Mouse (Mus musculus) cerebellum, postnatal 36 days (tissue): ENCODE data around the gene Acsl5.

Source experiments
- DNase-seq, 2 experiments: peaks; one replicate each; pipeline ENCODE4 v3.0.0; 2021 to 2022; ENCODE audit warnings: mixed read lengths in 2 of 2

Gene Acsl5

DNA sequence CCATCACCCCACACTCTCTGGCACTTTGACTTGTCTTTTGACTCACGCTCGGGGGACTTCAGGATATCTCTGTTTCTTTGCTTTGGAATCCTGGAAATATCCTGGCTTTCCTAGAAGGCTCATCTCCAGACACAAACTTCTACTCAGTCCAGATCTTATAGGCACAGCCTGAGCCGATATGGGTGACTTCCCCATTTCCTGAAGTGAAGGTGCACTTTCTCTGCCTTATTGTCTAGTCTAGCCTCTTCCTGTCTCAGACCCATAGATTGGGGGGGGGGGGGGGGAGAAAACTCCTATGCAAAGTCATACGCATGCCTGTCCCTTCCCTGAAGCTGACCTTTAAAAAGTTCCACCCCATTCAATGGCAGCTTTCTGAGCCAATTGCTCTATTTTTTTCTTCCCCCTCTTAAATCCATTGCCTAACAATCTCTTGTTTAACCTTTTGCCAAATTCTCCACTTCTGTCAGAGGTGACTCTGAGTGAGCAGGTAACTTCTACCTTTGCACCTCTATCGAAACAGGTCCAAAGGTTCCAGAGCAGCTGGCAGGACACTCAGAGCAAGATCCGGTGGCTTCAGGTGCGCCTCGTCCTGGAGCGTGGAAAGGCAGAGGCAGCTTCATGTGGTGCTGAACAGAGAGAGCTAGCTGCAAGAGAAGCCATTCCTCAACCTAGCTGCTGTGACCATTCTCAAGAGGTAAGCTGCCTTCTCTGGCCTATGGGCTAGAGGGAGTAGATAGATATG, at the start of gene Acsl5:
Gene Acsl5, plus strand, starts transcription at position 556 of the 742 bp plus-strand sequence.
- DNase-seq = no peak

DNA sequence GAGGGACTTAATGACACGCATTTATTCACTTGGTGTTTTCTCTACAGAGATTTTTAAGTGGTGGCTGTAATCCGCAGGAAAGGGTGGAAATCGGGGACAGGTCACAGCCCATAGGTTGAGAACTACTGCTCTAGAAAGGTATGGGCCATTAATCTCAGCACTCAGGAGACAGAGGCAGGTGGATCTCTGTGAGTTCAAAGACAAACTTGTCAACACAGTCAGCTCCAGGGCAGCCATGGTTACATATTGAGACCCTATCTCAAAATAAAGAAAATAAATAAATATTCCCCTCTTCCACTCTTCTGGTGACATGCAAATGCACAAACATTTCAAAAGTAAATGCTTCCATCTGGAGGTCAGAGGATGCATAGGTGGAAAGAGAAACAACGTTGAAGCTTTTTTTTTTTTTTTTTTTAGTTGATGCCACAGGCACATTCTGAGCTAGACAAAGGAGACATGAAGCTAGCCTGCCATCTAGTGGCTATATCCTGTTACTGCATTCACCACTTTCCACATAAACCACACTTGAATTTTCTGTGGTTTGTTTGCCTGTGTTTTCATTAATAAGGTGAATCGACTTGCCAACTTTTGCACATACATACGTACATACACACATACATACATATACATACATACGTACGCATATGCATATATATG, 45.1 kb upstream of the Acsl5 start:
- peak in 1 of 2 experiments; percentile 49 for DNase-seq

DNA sequence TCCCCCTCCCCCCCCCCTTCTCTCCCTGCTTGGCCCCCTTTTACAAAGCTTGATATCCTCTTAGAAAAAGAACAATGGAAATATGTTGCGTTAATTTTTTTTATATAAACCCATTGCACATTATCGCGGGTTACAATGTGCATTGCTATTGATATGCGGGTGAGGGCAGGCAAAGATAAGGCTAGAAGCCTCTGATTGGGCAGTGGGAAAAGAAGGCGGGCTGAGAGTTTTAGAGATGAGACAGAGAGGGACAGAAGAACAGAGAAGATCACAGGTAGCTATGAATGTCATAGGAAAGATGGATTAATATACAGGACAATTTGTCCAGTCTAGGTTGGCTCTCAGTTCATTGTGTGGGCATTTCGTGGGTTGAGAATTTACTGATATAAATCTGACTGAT, 44.5 kb upstream of the Acsl5 start:
- no peak for DNase-seq

DNA sequence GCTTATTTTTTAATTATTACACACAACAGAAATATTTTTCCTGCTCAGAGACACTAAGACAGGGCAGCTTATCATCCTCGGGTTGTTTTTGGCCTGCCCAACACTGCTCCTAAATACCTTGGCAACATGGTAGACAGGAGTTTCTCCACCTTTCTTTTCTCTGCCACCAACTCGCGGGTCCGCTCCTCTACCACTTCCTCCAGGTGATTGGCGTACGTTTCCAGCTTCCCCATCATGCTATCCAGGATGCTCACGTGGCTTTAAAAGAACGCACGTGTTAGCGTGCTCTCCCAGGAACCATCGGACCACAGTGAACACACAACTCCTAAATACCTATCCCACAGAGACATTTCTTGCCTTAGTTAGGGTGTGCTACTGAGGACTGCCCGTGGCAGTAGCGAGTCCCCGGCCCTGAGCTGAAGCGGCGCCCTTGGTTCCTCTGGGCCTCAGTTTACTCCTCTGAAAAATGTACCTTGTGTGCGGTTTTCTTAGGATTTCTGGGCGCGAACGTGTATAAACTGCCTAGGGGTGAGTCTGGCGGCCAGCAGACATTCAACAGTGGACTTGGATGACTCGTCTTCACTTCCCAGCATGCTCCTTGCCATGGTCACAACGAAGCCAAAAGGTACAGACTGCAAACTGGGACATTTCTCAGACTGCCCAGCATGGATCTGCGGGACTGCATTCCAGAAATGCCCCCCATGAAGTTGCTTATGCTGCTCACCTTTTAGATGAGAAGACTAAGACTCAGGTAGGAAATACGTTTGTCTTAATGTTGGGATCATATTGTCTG, 43.8 kb upstream of the Acsl5 start:
- DNase-seq = no peak

DNA sequence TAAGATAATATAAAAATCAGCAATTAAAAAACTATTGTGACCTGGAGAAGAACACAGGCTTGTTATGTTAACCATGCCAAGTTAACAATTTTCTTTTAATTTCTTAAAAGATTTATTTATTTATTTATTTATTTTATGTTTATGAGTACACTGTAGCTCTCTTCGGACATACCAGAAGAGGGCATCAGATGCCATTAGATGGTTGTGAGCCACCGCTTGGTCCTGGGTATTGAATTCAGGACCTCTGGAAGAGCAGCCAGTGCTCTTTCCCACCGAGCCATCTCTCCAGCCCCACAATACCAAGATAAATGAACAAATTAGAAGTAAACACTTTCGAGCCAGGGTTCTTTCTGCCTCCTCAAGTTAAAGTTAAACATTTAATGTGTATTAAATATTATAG, 43.1 kb upstream of the Acsl5 start:
- no peak for DNase-seq

DNA sequence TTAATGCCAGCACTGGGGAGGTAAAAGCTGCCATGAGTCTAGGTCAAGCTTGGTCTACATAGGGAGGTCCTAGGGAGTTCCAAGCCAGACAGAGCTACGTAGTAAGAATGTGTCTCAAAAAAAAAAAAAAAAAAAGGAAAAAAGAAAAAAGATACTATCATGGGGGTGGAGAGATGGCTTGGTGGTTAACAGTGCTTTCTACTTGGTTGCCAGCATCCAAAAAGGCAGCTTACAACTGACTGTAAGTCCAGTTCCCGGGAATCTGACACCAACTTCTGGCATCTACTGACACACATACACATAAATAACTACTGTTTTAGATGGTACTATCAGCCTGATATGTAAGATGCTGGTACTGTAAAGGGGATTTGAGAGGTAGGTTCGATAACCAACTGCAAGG, 42.7 kb upstream of the Acsl5 start:
- no peak for DNase-seq

DNA sequence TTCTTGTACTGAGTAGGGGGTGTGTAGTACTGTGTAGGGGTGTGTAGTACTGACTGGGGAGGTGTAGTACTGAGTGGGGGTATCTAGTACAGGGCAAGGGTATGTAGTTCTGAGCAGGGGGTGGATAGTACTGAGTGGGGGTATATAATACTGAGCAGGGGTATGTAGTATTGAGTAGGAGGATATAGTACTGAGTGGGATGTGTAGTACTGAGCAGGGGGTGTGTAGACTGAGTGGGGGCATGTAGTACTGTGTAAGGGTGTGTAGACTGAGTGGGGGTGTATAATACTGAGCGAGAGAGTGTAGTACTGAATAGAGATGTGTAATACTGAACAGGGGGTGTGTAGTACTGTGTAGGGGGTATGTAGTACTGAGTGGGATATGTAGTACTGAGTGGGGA, 40.0 kb upstream of the Acsl5 start:
- no peak for DNase-seq

DNA sequence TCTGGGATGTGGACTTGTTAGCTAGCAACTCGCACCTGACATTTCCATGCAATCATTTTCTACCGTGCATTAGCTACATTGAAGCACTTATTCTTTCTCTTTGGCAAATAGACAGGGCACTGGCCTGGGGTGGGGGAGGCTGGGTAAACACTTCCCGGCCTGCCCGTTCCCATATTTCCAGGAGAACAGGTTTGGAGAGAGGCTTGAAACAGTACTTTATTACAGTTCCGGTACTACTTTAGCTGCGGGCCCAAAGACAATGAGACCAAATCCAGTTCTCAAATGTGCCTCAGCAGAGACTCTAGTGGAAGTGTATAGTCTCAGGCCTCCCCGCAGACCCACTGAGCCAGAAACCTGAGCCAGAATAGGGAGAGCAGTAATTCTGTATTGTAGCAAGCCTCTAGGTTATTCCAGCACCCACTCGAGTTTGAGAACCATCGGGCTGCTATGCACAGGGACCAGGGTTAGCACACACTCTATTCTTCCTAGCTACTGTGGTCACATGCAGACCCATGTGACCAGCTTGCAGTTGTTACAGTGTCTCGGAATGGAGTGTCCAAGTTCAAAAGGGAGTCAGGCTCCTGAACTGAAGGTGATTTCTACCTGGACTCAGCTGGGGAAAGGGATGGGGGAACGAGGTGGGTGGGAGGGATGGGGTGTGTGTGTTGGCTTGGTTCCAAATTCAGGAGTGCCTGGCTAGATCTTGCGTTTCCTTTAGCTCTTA, 38.0 kb upstream of the Acsl5 start:
- no peak for DNase-seq

DNA sequence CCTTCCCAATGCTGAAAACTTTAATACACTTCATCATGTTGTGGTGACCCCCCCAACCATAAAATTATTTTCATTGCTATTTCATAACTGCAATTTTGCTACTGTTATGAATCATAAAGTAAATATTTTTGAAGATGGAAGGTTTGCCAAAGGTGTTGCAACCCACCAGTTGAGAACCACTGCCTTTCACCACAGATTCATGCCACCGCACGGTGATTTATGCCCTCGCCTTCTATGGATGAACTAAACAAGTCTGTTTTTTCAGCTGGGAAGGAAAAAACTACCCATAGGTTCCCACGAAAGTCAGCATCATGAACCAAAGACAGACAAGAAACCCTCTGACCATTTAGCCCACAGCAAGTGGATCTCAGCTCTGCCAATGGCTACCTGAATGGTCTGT, 34.9 kb upstream of the Acsl5 start:
- DNase-seq = no peak

DNA sequence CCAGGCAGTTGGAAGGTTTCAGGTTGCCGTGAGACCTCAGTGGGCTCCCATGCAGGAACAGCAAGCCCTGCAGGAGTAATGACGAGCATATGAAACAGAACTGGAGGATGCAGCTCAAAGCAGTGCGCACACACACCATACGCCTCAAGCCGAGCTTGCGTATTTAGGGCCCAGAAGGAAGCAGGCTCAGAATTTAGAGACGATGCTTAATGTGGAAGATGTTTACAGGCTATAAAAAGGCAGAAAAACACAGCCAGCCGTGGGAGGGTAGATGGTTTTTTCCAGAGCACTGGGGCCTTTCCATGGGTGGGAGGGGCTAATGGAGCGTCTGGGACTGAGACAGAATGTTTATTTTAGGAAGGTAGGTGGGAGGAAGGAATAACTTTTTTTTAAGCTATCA, 34.4 kb upstream of the Acsl5 start:
- no peak for DNase-seq

DNA sequence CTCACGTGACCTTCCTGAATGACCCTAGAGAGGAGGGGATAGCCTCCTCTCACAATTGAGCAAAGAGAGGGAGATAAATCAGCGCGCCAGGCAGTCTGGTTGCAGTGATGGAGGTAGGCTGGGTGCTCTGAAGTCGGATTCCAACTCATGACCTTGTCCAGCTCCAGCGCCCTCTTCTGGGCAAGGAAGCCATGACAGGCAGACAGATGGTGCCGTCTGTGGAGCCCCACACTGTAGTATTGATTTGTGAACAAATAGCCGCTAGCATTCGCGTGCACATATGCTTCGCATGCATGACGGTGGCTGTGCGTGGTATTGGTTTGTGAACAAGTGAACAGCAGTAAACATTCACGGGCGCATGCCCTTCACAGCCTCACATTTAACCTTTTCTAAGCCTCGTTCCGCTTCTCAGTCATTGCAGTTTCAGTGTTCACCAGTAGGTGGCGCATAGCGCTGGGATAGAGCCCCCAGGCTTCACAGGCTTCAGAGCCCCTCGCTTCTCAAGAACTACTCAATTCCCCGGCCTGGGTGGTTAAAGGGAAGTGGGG, 33.5 kb upstream of the Acsl5 start:
- DNase-seq = peak; percentile 78 to 82

DNA sequence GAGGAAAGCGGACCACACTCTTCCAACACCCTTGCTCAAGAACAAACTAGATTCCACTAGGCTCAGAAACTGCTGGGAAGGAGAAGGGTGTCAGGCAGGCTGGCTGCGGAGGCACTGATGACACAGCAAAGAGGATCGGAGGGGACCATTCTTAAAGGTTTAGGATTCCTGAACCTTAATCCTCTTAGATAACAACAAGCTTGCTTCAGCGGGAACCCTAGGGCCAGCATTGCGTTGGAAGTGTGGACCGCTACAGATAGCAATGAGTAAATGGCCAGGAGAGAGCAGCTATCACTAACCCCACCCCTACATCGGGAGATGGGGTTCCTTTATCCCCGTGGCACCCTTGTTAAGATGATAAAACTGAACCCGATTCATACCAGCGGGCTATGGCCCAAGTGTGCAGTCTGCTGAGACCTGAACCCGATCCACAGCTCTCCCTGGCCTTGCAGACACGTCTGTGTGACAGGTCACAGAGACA, 33.0 kb upstream of the Acsl5 start:
- DNase-seq = no peak

DNA sequence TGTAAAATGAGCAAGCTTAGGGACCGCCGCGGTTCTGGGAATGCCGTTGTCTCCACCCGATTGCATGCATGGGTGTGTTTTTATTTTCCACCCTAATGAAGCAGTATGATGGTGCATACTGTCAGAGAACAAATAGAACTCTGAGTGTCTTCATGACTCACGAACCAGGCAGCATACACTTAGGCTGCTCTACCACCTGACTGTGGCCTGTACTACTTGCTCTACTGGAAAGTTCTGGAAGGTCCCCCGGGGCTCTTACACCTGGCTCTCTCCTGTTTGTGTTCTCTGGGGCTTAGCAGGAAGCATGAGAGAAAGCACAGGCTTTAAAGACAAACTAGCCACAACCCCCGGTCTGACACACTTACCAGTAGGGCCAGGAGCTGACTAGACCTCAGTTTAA, 32.4 kb upstream of the Acsl5 start:
- no peak for DNase-seq

DNA sequence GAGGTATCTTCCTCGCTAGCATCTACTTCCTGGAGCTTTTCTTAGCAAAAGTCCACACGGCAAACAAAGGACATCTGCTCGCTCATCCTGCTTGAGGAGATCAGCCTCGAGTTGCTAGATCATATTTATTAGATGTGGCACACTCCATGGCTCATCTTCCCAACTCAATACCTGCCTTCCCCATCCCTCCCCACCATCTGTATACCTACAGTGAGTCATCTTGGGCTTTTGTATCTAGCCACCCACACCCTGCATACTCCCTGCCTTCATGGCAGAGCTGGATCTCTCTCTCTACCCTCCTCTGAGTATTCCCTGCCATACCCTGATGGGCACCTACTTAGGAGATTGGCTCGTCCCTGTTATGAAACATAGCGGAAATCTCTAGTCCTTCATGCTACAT, 30.5 kb upstream of the Acsl5 start:
- DNase-seq = no peak

DNA sequence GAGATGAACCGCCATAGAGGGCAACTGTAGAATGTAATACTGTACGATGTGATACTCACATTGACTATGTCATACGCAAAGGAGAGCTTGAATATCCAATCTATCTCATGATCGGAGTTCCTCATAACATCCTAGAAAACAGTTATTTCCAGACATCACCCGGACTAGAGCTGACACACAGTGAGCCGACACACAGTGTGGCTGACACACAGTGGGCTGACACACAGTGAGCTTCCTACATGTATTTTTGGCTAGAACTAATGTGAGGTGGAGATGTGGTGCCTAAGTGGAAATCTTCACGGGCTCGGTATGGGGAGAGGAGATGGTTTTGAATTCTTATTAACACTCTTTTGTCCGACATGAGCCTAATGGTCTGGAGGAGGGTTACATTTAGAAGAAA, 29.5 kb upstream of the Acsl5 start:
- no peak for DNase-seq

DNA sequence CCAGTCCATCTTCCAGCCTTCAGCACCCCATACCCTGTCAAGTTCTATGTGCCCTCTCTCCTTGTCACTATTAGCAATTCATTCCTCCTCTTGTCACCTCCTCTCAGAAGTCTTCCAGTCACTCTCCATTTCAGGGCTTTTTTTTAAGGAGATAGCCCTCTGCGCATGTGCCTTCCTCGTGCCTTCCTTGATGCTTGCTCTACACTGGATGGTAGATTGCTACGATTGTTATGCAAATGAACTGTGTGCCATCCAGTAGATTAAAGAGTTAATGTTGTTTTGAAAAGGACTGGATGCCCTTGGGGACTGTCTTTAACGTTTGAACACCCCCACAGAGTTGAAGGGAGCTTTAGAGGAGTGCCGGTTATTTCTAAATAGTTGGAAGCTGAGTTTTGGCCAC, 25.1 kb upstream of the Acsl5 start:
- no peak for DNase-seq

DNA sequence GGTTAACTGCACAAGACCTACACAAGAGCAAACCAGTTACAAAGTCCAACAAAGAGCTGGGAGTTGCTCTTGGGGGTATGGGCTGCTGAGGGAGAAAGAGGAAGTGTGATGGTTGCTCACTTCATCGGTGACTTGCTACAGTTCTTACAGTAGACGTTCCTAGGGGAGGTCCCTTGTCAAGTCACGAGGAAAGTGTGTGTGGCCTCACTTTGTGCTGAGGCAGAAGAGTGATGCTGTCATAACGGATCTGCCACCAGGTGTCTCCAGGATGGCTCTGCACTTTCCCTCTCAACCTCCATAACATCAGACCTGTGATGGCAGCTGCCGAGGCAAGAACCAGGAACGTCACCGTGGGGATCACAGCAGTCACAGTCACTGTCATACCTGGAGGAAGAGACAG, 24.6 kb upstream of the Acsl5 start:
- no peak for DNase-seq

DNA sequence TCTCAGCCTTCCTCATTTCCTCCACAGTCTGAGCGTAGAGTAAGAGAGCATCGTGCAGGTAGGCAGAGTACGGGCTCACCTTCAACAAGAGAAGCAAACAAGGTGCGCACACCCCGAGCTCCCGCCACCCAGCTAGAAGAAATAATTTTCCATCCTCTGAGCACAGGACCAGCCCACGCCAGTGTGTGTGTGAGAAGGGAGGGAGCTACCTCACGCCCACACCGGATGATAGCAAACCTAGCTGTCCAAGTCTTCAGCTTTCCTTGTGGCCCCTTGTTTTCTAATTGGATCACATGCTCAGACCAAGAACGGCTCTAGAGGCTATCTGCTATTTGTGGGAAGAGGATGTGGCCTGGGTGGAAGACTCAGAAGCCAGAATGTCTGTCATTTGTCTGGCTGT, 20.7 kb upstream of the Acsl5 start:
- DNase-seq = no peak

DNA sequence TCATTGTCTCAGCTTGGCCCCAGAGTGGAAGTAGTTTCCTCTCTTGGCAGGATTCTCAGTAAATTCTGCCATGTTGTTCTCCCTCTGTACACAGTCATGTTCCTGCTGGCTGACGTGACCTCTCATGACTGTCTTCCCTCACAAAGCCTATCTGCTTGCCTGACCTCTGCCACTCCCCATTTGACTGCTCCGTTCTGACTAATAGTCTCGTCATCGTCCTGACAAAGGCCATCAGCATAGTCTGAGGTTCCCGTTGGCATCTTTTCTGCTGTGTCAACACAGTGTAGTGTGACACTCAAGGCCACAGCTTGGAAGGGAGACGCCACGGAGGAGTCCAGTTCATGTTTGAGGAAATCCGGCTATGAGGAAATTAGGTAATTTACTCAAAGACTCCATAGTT, 19.6 kb upstream of the Acsl5 start:
- DNase-seq = no peak

DNA sequence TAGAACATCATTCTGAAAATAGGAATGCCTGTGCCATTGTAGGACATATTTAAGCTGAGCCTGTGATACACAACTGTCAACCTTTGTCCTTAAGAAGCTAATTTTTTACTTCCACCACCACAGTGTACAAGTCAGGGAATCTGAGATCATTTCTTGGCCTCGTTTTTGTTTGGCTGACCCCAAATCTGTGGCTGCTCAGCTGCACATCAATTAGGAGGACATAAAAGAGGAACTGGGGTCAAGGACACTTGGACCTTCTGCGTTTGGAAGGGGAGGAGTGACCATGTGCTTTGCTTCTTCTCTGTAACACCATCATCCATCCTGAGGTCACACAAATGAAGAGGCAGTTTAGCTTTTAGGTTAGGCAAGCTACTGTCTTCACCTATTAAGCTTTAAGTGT, 15.7 kb upstream of the Acsl5 start:
- no peak for DNase-seq

DNA sequence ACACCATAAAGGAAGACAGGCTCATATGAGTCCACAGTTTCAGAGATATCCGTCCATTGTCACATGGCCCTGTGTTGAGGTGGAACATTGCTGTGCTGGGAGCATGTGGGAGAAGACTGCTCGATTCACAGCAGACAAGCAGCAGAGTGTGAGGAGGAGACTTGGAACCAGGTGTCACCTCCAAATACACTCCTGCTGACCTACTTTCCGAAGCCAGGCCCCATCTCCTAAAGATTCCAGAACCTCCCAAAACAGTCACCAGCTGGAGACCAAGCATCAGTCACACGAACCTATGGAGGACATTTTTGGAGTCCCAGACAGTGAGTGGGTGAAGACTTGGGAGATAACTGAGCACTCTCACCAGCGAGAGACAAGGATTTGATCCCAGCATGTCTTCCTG, 15.2 kb upstream of the Acsl5 start:
- no peak for DNase-seq

DNA sequence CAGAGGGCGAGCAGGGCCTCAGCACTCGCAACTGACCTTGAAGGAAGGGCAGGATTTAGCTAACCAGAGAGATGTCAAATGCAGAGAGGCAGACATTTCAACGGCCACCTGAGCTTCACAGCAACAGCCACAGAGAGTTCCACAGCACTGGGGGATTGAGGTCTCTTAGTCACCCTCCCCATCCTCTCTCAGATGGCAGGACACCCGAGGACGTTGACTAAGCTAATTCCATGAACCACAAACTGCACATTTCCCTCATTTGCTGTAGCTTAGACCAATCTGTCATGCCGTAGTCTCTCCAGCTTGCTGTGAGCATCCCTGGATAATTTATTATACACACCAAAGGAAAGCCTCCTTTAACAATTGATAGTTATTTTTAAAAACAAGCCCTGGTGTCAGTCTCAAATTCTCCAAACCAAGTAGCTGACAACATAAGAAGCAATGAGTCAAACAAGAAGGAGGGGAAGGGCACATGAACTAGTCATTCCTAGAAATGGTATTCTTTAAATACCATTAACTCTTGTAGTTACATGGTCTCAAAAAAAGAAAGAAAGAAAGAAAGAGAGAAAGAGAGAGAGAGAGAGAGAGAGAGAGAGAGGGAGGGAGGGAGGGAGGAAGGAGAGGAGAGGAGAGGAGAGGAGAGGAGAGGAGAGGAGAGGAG, 11.8 kb upstream of the Acsl5 start:
- no peak for DNase-seq
